9 mouse cellular contexts compared by ENCODE assay signal in the genomic region with DNA sequence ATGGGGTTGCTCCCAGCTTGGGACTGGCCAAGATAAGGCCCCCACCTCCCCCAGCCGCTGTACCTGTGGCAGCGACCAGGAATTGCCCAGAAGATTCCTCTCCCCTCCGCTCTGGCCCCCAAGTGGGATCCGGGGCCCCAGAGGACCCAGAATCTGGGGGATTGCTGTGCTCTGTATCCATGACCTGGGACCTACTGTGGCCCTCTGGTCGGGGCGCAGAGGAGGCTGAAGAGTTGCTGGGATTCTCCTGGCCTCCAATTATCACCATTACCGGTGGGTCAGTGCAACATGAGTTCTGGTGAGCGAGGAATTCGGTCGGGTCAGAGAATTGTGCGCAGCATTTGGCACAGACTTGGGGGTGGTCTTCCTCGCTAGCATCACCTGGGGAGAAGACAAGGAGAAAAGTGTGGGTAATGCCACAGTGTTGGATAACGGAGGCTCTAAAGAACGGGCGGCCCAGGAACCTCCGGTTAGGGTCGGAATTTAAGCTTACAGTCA. TPM values are rescaled to one million over a fixed set of nuclear protein-coding genes. Genes with fewer than 3 reads are reported as not detected.
DNase-seq lines count a peak whose midpoint lies in the region; ATAC-seq and TF ChIP-seq lines count a peak whose summit lies in the region.
"Had no signal": no experiment of that assay in that cellular context is flagged by ENCODE, and none has a peak within 500 bp of the region (broad histone marks: within the 10 kb centered on the region; RNA-seq: fewer than 3 reads in every experiment).

No protein-coding gene starts in this region.

- peaks cover 30% of the 10 kb centered on the region for H3K4me1 ChIP-seq in embryonic facial prominence, embryonic 15.5 days
- peaks cover 13% of the 10 kb centered on the region; the same call in 1 of the 2 replicates for H3K4me1 ChIP-seq in intestine, embryonic 14.5 days (replicated peaks; ENCODE audit: control insufficient read depth, insufficient read depth, low read length)
- H3K4me1 ChIP-seq in neural tube, embryonic 12.5 days: peaks cover 50% of the 10 kb centered on the region

- ATAC-seq in embryonic facial prominence, embryonic 15.5 days (ENCODE audit: insufficient number of reproducible peaks, low FRiP score, low TSS enrichment, low read depth): no peak
- peak; percentile 7; the same call in 1 of the 2 replicates for ATAC-seq in intestine, embryonic 14.5 days (replicated peaks; ENCODE audit: low FRiP score, low TSS enrichment, low read depth)
- peak; percentile 8; the same call in 1 of the 2 replicates for ATAC-seq in neural tube, embryonic 12.5 days (ENCODE audit: low FRiP score, low read depth)

- no peaks in the 10 kb centered on the region for H3K27me3 ChIP-seq in embryonic facial prominence, embryonic 15.5 days
- H3K27me3 ChIP-seq in intestine, embryonic 14.5 days (replicated peaks; ENCODE audit: control insufficient read depth, insufficient read depth, low read length): no peaks in the 10 kb centered on the region
- H3K27me3 ChIP-seq in neural tube, embryonic 12.5 days (replicated peaks): no peaks in the 10 kb centered on the region

- H3K4me2 ChIP-seq in embryonic facial prominence, embryonic 15.5 days (replicated peaks): peak overlapping the region; percentile 72
- peak overlapping the region; percentile 72 for H3K4me2 ChIP-seq in intestine, embryonic 14.5 days (ENCODE audit: low read length)
- peak overlapping the region; percentile 85 for H3K4me2 ChIP-seq in neural tube, embryonic 12.5 days (replicated peaks)

- H3K9me3 ChIP-seq in embryonic facial prominence, embryonic 15.5 days (replicated peaks): no peaks in the 10 kb centered on the region
- no peaks in the 10 kb centered on the region for H3K9me3 ChIP-seq in intestine, embryonic 14.5 days (ENCODE audit: control insufficient read depth, low read length)
- no peaks in the 10 kb centered on the region for H3K9me3 ChIP-seq in neural tube, embryonic 12.5 days

- intact Hi-C loops in left cerebral cortex, adult 2 months (cut with DNase I): loop anchor here (10.0 kb wide), 1 partner anchor 291 kb away; a partner anchor contains a TSS

- H3K27ac ChIP-seq in left cerebral cortex, adult 2 months: peak overlapping the region; percentile 93
- H3K27ac ChIP-seq in embryonic facial prominence, embryonic 15.5 days (replicated peaks): peak overlapping the region; percentile 84
- peak overlapping the region; percentile 89 for H3K27ac ChIP-seq in intestine, embryonic 14.5 days (ENCODE audit: low read depth)
- peak overlapping the region; percentile 86; the same call in 1 of the 2 replicates for H3K27ac ChIP-seq in neural tube, embryonic 12.5 days

- 7% methylated on average over 17 of the region's 17 CpGs for WGBS in embryonic facial prominence, embryonic 15.5 days
- 5% methylated on average over 17 of the region's 17 CpGs for WGBS in intestine, embryonic 14.5 days
- 4% methylated on average over 17 of the region's 17 CpGs for WGBS in neural tube, embryonic 12.5 days

- peaks cover 40% of the 10 kb centered on the region for H3K36me3 ChIP-seq in embryonic facial prominence, embryonic 15.5 days
- peaks cover 31% of the 10 kb centered on the region for H3K36me3 ChIP-seq in intestine, embryonic 14.5 days (ENCODE audit: control insufficient read depth, insufficient read depth, low read length)
- H3K36me3 ChIP-seq in neural tube, embryonic 12.5 days: peaks cover 47% of the 10 kb centered on the region

- H3K4me3 ChIP-seq in left cerebral cortex, adult 2 months: peak overlapping the region; percentile 83
- peak overlapping the region; percentile 82 for H3K4me3 ChIP-seq in embryonic facial prominence, embryonic 15.5 days (replicated peaks)
- peak overlapping the region; percentile 80 for H3K4me3 ChIP-seq in intestine, embryonic 14.5 days (ENCODE audit: low read depth, low read length)
- peak overlapping the region; percentile 68 for H3K4me3 ChIP-seq in neural tube, embryonic 12.5 days

- no peak for TF ChIP-seq CTCF in left cerebral cortex, adult 2 months (IDR thresholded peaks at IDR 0.05)

- peak overlapping the region; percentile 76 for H3K9ac ChIP-seq in embryonic facial prominence, embryonic 15.5 days
- peak overlapping the region; percentile 86 for H3K9ac ChIP-seq in intestine, embryonic 14.5 days (ENCODE audit: low read length)
- H3K9ac ChIP-seq in neural tube, embryonic 12.5 days: peak overlapping the region; percentile 86

- DNase-seq in left cerebral cortex, adult 2 months (ENCODE audit: extremely low spot score in 1 of 2, low spot score in 2 of 2): no peak
- DNase-seq in left cerebral cortex, adult 11 months (ENCODE audit: low spot score): no peak
- no peak for DNase-seq in intestine, embryonic 14.5 days (ENCODE audit: low spot score)
- DNase-seq in left cerebral cortex, adult 9 months (ENCODE audit: low spot score in 2 of 2): no peak
- no peak for DNase-seq in adrenal gland, postnatal 10 days

RNA-seq across cellular contexts. Expression of a gene that starts 10.4 kb away (rescaled TPM):
- 10 to 100 TPM; 37.4 to 44.7 TPM for total RNA-seq in left cerebral cortex, adult 2 months (2021)
- polyA plus RNA-seq in embryonic facial prominence, embryonic 15.5 days (2015; fragmentation: Nextera tagmentation; extraction: Ambion mirVana): 42.1 and 44.2 TPM in 2 replicates
- polyA plus RNA-seq in intestine, embryonic 14.5 days (2014; fragmentation: Nextera tagmentation; extraction: Ambion mirVana): 37.0 and 43.5 TPM in 2 replicates
- polyA plus RNA-seq in neural tube, embryonic 12.5 days (2016; fragmentation: Nextera tagmentation; extraction: Ambion mirVana): 58.7 and 58.8 TPM in 2 replicates
- total RNA-seq in adrenal gland, postnatal 10 days (2021): 10 to 100 TPM; 25.4 to 32.0 TPM

RNA-seq across cellular contexts. Expression of a gene that starts 13.2 kb away (rescaled TPM):
- 10 to 100 TPM; 31.9 to 33.0 TPM for total RNA-seq in left cerebral cortex, adult 2 months (2021)
- 15.0 and 16.0 TPM in 2 replicates for polyA plus RNA-seq in embryonic facial prominence, embryonic 15.5 days (2015; fragmentation: Nextera tagmentation; extraction: Ambion mirVana)
- 15.2 and 16.2 TPM in 2 replicates for polyA plus RNA-seq in intestine, embryonic 14.5 days (2014; fragmentation: Nextera tagmentation; extraction: Ambion mirVana)
- polyA plus RNA-seq in neural tube, embryonic 12.5 days (2016; fragmentation: Nextera tagmentation; extraction: Ambion mirVana): 55.8 and 57.3 TPM in 2 replicates
- 10 to 100 TPM in 1 of 2 experiments, 1 to 10 TPM in 1; 7.2 to 10.1 TPM for total RNA-seq in adrenal gland, postnatal 10 days (2021)

RNA-seq across cellular contexts. Expression of a gene that starts 36.0 kb away (rescaled TPM):
- 10 to 100 TPM; 35.8 to 37.2 TPM for total RNA-seq in left cerebral cortex, adult 2 months (2021)
- polyA plus RNA-seq in embryonic facial prominence, embryonic 15.5 days (2015; fragmentation: Nextera tagmentation; extraction: Ambion mirVana): 20.8 and 22.2 TPM in 2 replicates
- 21.0 and 22.1 TPM in 2 replicates for polyA plus RNA-seq in intestine, embryonic 14.5 days (2014; fragmentation: Nextera tagmentation; extraction: Ambion mirVana)
- 43.7 and 52.9 TPM in 2 replicates for polyA plus RNA-seq in neural tube, embryonic 12.5 days (2016; fragmentation: Nextera tagmentation; extraction: Ambion mirVana)
- total RNA-seq in adrenal gland, postnatal 10 days (2021): 10 to 100 TPM; 26.2 to 29.0 TPM

RNA-seq across cellular contexts. Expression of a gene that starts 36.4 kb away (rescaled TPM):
- 10 to 100 TPM; 62.6 to 66.0 TPM for total RNA-seq in left cerebral cortex, adult 2 months (2021)
- 42.8 and 43.2 TPM in 2 replicates for polyA plus RNA-seq in embryonic facial prominence, embryonic 15.5 days (2015; fragmentation: Nextera tagmentation; extraction: Ambion mirVana)
- polyA plus RNA-seq in intestine, embryonic 14.5 days (2014; fragmentation: Nextera tagmentation; extraction: Ambion mirVana): 34.3 and 44.9 TPM in 2 replicates
- polyA plus RNA-seq in neural tube, embryonic 12.5 days (2016; fragmentation: Nextera tagmentation; extraction: Ambion mirVana): 51.8 and 56.6 TPM in 2 replicates
- 10 to 100 TPM; 41.7 to 52.8 TPM for total RNA-seq in adrenal gland, postnatal 10 days (2021)

RNA-seq across cellular contexts. Expression of a gene that starts 40.9 kb away (rescaled TPM):
- not detected for total RNA-seq in left cerebral cortex, adult 2 months (2021)
- 0.09 and 0.31 TPM in 2 replicates for polyA plus RNA-seq in embryonic facial prominence, embryonic 15.5 days (2015; fragmentation: Nextera tagmentation; extraction: Ambion mirVana)
- polyA plus RNA-seq in intestine, embryonic 14.5 days (2014; fragmentation: Nextera tagmentation; extraction: Ambion mirVana): not detected in 2 replicates
- polyA plus RNA-seq in neural tube, embryonic 12.5 days (2016; fragmentation: Nextera tagmentation; extraction: Ambion mirVana): 0.09 TPM in 1 of 2 replicates, not detected in the other
- not detected for total RNA-seq in adrenal gland, postnatal 10 days (2021)
- total RNA-seq: left cerebral cortex, postnatal 25 days had no signal
- polyA plus RNA-seq: brain, embryonic 14.5 days had no signal
